Mouse (Mus musculus) testis, adult 10 weeks (tissue): ENCODE data around the gene Gm17535. TPM values are rescaled to one million over a fixed set of nuclear protein-coding genes. Genes with fewer than 3 reads are reported as not detected.

Source experiments
- polyA plus RNA-seq: library from polyadenylated mRNA; stranded (reverse); fragments of 350-450 nt; fragmentation: Illumina TruSeq; extraction: RNeasy Lipid Tissue Mini Kit (QIAGEN cat#74804); gene quantifications from one replicate; pipeline ENCODE4 v1.2.3, GENCODE M21; 2014; ENCODE audit warnings: low read depth, low replicate concordance

Gm17535 gene
- polyA plus RNA-seq, result not detected

GRCm38 (mm10) chr9:3034299-3034698, at the start of gene Gm17535:
Gene Gm17535, plus strand, starts transcription at chr9:3034599.

DNA sequence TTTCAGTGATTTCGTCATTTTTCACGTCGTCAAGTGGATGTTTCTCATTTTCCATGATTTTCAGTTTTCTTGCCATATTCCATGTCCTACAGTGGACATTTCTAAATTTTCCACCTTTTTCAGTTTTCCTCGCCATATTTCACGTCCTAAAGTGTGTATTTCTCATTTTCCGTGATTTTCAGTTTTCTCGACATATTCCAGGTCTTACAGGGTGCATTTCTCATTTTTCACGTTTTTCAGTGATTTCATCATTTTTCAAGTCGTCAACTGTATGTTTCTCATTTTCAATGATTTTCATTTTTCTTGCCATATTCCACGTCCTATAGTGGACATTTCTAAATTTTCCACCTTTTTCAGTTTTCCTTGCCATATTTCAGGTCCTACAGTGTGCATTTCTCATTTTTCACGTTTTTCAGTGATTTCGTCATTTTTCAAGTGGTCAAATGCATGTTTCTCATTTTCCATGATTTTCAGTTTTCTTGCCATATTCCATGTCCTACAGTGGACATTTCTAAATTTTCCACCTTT, 33.9 kb upstream of the Gm17535 start, which contains the start of gene Gm10722:
Gene Gm10722, plus strand, starts transcription at position 478 of the 528 bp plus-strand sequence.

DNA sequence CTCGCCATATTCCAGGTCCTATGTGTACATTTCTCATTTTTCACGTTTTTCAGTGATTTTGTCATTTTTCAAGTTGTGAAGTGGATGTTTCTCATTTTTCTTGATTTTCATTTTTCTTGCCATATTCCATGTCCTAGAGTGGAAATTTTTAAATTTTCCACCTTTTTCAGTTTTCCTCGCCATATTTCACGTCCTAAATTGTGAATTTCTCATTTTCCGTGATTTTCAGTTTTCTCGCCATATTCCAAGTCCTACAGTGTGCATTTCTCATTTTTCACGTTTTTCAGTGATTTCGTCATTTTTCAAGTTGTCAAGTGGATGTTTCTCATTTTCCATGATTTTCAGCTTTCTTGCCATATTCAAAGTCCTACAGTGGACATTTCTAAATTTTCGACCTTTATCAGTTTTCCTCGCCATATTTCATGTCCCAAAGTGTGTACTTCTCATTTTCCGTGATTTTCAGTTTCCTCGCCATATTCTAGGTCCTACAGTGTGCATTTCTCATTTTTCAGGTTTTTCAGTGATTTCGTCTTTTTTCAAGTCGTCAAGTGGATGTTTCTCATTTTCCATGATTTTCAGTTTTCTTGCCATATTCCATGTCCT, 31.5 kb upstream of the Gm17535 start, which contains the start of gene Gm11168:
Gene Gm11168, plus strand, starts transcription at position 553 of the 603 bp plus-strand sequence.

GRCm38 (mm10) chr9:3012733-3013279, 21.6 kb upstream of the Gm17535 start, which contains the start of gene Gm10721:
Gene Gm10721, plus strand, starts transcription at chr9:3013140.

DNA sequence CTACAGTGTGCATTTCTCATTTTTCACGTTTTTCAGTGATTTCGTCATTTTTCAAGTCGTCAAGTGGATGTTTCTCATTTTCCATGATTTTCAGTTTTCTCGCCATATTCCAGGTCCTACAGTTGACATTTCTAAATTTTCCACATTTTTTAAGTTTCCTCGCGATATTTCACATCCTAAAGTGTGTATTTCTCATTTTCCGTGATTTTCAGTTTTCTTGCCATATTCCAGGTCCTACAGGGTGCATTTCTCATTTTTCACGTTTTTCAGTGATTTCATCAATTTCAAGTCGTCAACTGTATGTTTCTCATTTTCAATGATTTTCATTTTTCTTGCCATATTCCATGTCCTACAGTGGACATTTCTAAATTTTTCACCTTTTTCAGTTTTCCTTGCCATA, 19.0 kb upstream of the Gm17535 start, which contains the start of gene Gm10720:
Gene Gm10720, plus strand, starts transcription at position 301 of the 400 bp plus-strand sequence.

GRCm38 (mm10) chr9:3017108-3017507, 17.3 kb upstream of the Gm17535 start, which contains the start of gene Gm10719:
Gene Gm10719, plus strand, starts transcription at chr9:3017408.

GRCm38 (mm10) chr9:3023312-3023984, 11.0 kb upstream of the Gm17535 start, which contains the start of gene Gm10718:
Gene Gm10718, plus strand, starts transcription at chr9:3023547.

DNA sequence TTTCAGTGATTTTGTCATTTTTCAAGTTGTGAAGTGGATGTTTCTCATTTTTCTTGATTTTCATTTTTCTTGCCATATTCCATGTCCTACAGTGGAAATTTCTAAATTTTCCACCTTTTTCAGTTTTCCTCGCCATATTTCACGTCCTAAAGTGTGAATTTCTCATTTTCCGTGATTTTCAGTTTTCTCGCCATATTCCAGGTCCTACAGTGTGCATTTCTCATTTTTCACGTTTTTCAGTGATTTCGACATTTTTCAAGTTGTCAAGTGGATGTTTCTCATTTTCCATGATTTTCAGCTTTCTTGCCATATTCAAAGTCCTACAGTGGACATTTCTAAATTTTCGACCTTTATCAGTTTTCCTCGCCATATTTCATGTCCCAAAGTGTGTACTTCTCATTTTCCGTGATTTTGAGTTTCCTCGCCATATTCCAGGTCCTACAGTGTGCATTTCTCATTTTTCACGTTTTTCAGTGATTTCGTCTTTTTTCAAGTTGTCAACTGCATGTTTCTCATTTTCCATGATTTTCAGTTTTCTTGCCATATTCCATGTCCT, 9.4 kb upstream of the Gm17535 start, which contains the start of gene Gm10717:
Gene Gm10717, plus strand, starts transcription at position 506 of the 556 bp plus-strand sequence.

GRCm38 (mm10) chr9:3036577-3036976, 2.2 kb downstream of the Gm17535 start, which contains the start of gene Gm10715:
Gene Gm10715, plus strand, starts transcription at chr9:3036877.

Other genes starting within 250 kb of the Gm17535 start
- gene Gm10722, start 33.7 kb upstream of the Gm17535 start, polyA plus RNA-seq, result not detected
- gene Gm11168, start 31.3 kb upstream of the Gm17535 start, polyA plus RNA-seq, result not detected
- gene Gm10721, start 21.5 kb upstream of the Gm17535 start, polyA plus RNA-seq, result not detected
- not detected for gene Gm10720, start 18.9 kb upstream of the Gm17535 start, polyA plus RNA-seq
- not detected for gene Gm10719, start 17.2 kb upstream of the Gm17535 start, polyA plus RNA-seq
- gene Gm10718, start 11.1 kb upstream of the Gm17535 start, polyA plus RNA-seq, result not detected
- gene Gm10717, start 9.2 kb upstream of the Gm17535 start, polyA plus RNA-seq, result not detected
- not detected for gene Gm10715, start 2.3 kb downstream of the Gm17535 start, polyA plus RNA-seq